Mouse (Mus musculus) small intestine, adult 2 months (tissue): Measurements from ENCODE around the gene Gpr157.

ENCODE experiments used
- CTCF ChIP-seq: fragments of 200-500 bp; IDR thresholded peaks from 2 replicates; pipeline ENCODE4 v1.5.1; 2012; ENCODE audit warnings: low read depth, mild to moderate bottlenecking, control low read depth, inconsistent platforms, low read length, moderate library complexity, mixed read lengths; ENCODE audit not compliant: insufficient replicate concordance, insufficient read length; ENCODE audit errors: extremely low read depth
- POLR2A ChIP-seq: fragments of 200-500 bp; IDR thresholded peaks from 2 replicates; pipeline ENCODE4 v1.6.1; 2012; ENCODE audit warnings: low read depth, mild to moderate bottlenecking, control low read depth, inconsistent platforms, low read length, moderate library complexity

DNA sequence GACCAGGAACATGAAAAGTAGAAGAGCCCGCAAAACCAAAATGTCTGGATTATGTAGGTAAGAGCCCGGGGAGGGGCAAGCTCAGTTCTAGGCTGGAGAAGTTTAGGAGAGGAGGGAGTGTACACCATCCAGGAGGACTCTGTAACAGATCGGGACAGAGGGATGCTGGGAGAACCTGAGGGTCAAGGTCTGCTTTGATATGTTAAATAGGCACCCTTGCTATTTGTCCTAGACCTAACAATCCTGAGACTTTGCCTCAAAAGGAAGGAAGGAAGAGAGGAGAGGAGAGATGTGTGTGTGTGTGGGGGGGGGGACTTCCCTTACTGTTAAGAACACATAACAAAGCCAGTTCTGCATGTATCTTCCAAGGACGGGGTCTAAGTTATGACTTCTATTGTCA lies 68.1 kb downstream of the Gpr157 start:
- TF ChIP-seq POLR2A (no peak), CTCF (no peak)
